Comparison of ENCODE assay signal across 8 mouse cellular contexts in genomic region chr7:143138789-143139188, GRCm38 (mm10). TPM values are rescaled to one million over a fixed set of nuclear protein-coding genes. Genes with fewer than 3 reads are reported as not detected.
DNase-seq lines count a peak whose midpoint lies in the region; ATAC-seq and TF ChIP-seq lines count a peak whose summit lies in the region.
"Had no signal": no experiment of that assay in that cellular context is flagged by ENCODE, and none has a peak within 500 bp of the region (broad histone marks: within the 10 kb centered on the region; RNA-seq: fewer than 3 reads in every experiment).

No protein-coding gene starts in this region.

- H3K36me3 ChIP-seq in spleen, adult 2 months (ENCODE audit: control insufficient read depth, insufficient read depth, low read length): no peaks in the 10 kb centered on the region
- no peaks in the 10 kb centered on the region for H3K36me3 ChIP-seq in heart, embryonic 14.5 days (ENCODE audit: control insufficient read depth, insufficient read depth, low read length)
- no peaks in the 10 kb centered on the region for H3K36me3 ChIP-seq in midbrain, postnatal 0 days (ENCODE audit: insufficient read depth, low read length)

- no peaks in the 10 kb centered on the region for H3K4me1 ChIP-seq in spleen, adult 2 months (ENCODE audit: control insufficient read depth, insufficient read depth, insufficient read length)
- no peaks in the 10 kb centered on the region for H3K4me1 ChIP-seq in cortical plate, adult 2 months (ENCODE audit: control insufficient read depth, insufficient read depth, low read length)
- H3K4me1 ChIP-seq in heart, embryonic 14.5 days (ENCODE audit: control insufficient read depth in 2 of 2, insufficient read depth in 2 of 2, low read length in 2 of 2): peaks cover 26 to 56% of the 10 kb centered on the region in 2 experiments
- H3K4me1 ChIP-seq in midbrain, postnatal 0 days (ENCODE audit: insufficient read depth, low read length): no peaks in the 10 kb centered on the region

- H3K27ac ChIP-seq in spleen, adult 2 months (ENCODE audit: insufficient read depth, low read length): no peak overlapping the region
- no peak overlapping the region for H3K27ac ChIP-seq in cortical plate, adult 2 months (ENCODE audit: insufficient read depth, low read length)
- H3K27ac ChIP-seq in heart, embryonic 14.5 days (replicated peaks in 1 of 2; ENCODE audit: control insufficient read depth in 1 of 2, insufficient read depth in 1 of 2, low read depth in 2 of 2, low read length in 2 of 2): peak overlapping the region; percentile 19 to 79; a peak in 3 of 4 replicates
- no peak overlapping the region for H3K27ac ChIP-seq in midbrain, postnatal 0 days (ENCODE audit: low read depth, low read length)

- peak; percentile 39; the same call in 1 of the 2 replicates for TF ChIP-seq CTCF in spleen, adult 2 months (IDR thresholded peaks at IDR 0.05; ENCODE audit: extremely low read depth, insufficient read depth, insufficient read length, insufficient replicate concordance)
- TF ChIP-seq CTCF in cortical plate, adult 2 months (IDR thresholded peaks at IDR 0.05; ENCODE audit: extremely low read depth, insufficient read depth, low read length): peak; percentile 69
- peak; percentile 76 for TF ChIP-seq CTCF in midbrain, postnatal 0 days (IDR thresholded peaks at IDR 0.05)

- H3K4me3 ChIP-seq in spleen, adult 2 months (ENCODE audit: extremely low read depth, insufficient read depth, insufficient read length): no peak overlapping the region
- no peak overlapping the region for H3K4me3 ChIP-seq in cortical plate, adult 2 months (ENCODE audit: insufficient read depth, low read length)
- H3K4me3 ChIP-seq in heart, embryonic 14.5 days (ENCODE audit: control insufficient read depth in 1 of 2, insufficient read depth in 1 of 2, low read depth in 1 of 2, low read length in 2 of 2): no peak overlapping the region
- H3K4me3 ChIP-seq in midbrain, postnatal 0 days (ENCODE audit: low read depth, low read length): no peak overlapping the region

- no peak overlapping the region for H3K4me2 ChIP-seq in heart, embryonic 14.5 days (ENCODE audit: low read length)
- no peak overlapping the region for H3K4me2 ChIP-seq in midbrain, postnatal 0 days (ENCODE audit: low read depth, low read length, poor library complexity, severe bottlenecking)

- TF ChIP-seq POLR2A in spleen, adult 2 months (IDR thresholded peaks at IDR 0.05; ENCODE audit: low read depth, low read length): no peak
- TF ChIP-seq POLR2A in cortical plate, adult 2 months (IDR thresholded peaks at IDR 0.05; ENCODE audit: extremely low read depth, insufficient read depth, low read length): no peak

- WGBS in spleen, adult 2 months: 47% methylated on average over 1 of the region's 1 CpGs
- 32% methylated on average over 1 of the region's 1 CpGs for WGBS in heart, embryonic 14.5 days
- WGBS in midbrain, postnatal 0 days: 24% methylated on average over 1 of the region's 1 CpGs

- H3K9ac ChIP-seq in heart, embryonic 14.5 days (ENCODE audit: low read length): peak overlapping the region; percentile 3; the same call in 1 of the 2 replicates
- no peak overlapping the region for H3K9ac ChIP-seq in midbrain, postnatal 0 days (replicated peaks; ENCODE audit: low read length, poor library complexity, severe bottlenecking)

- no peaks in the 10 kb centered on the region for H3K9me3 ChIP-seq in heart, embryonic 14.5 days (ENCODE audit: control insufficient read depth, low read length)
- H3K9me3 ChIP-seq in midbrain, postnatal 0 days (ENCODE audit: low read length): no peaks in the 10 kb centered on the region

- 0 out of 2 replicates have a peak, but pooled peaks have one; percentile 7 for ATAC-seq in heart, embryonic 14.5 days (ENCODE audit: insufficient number of reproducible peaks, insufficient read depth, low FRiP score, low read depth)
- ATAC-seq in midbrain, postnatal 0 days (ENCODE audit: low FRiP score): no peak

- H3K27me3 ChIP-seq in spleen, adult 2 months (ENCODE audit: control insufficient read depth, insufficient read depth, low read length): no peaks in the 10 kb centered on the region
- no peaks in the 10 kb centered on the region for H3K27me3 ChIP-seq in heart, embryonic 14.5 days (ENCODE audit: control insufficient read depth, insufficient read depth, low read length)
- H3K27me3 ChIP-seq in midbrain, postnatal 0 days (ENCODE audit: insufficient read depth, low read length): no peaks in the 10 kb centered on the region

- peak in 1 of 2 experiments; percentile 26 for DNase-seq in spleen, adult 2 months (ENCODE audit: low read depth in 1 of 2, low spot score in 2 of 2)
- DNase-seq in spleen, adult 12 weeks (ENCODE audit: low spot score): no peak
- peak; percentile 62 to 71 for DNase-seq in adrenal gland, adult 18-20 months (ENCODE audit: low spot score in 2 of 2)
- DNase-seq in left cerebral cortex, adult 18-20 months (ENCODE audit: low spot score in 2 of 2): peak; percentile 42 to 60
- peak; percentile 53 for DNase-seq in midbrain, postnatal 0 days (ENCODE audit: low spot score)

RNA-seq across cellular contexts. Expression of gene Kcnq1, which starts 32.6 kb away (rescaled TPM):
- polyA plus RNA-seq in spleen, adult 2 months (2012; rRNA removed): 1.1 and 1.2 TPM in 2 replicates
- total RNA-seq in adrenal gland, adult 18-20 months (2021): 1 to 10 TPM; 3.2 to 6.0 TPM
- polyA plus RNA-seq in cortical plate, adult 2 months (2012; rRNA removed): 0.62 and 0.79 TPM in 2 replicates
- polyA plus RNA-seq in heart, embryonic 14.5 days (2014; fragmentation: Nextera tagmentation; extraction: Ambion mirVana): 28.1 and 31.1 TPM in 2 replicates
- under 1 TPM; 0.30 to 0.54 TPM for total RNA-seq in left cerebral cortex, adult 18-20 months (2021)
- total RNA-seq in midbrain, postnatal 0 days (2014; rRNA removed): 0.44 and 1.4 TPM in 2 replicates
- polyA plus RNA-seq in midbrain, postnatal 0 days (2015; fragmentation: Nextera tagmentation; extraction: Ambion mirVana): 0.87 and 1.2 TPM in 2 replicates
- total RNA-seq: neutrophil, adult 5-6 weeks had no signal

RNA-seq across cellular contexts. Expression of gene Trpm5, which starts 44.3 kb away (rescaled TPM):
- 0.66 and 0.95 TPM in 2 replicates for polyA plus RNA-seq in spleen, adult 2 months (2012; rRNA removed)
- under 1 TPM; 0.30 to 0.38 TPM for total RNA-seq in adrenal gland, adult 18-20 months (2021)
- polyA plus RNA-seq in cortical plate, adult 2 months (2012; rRNA removed): not detected in 2 replicates
- 3.9 and 4.4 TPM in 2 replicates for polyA plus RNA-seq in heart, embryonic 14.5 days (2014; fragmentation: Nextera tagmentation; extraction: Ambion mirVana)
- total RNA-seq in left cerebral cortex, adult 18-20 months (2021): not detected
- total RNA-seq in midbrain, postnatal 0 days (2014; rRNA removed): 1.3 and 1.7 TPM in 2 replicates
- polyA plus RNA-seq in midbrain, postnatal 0 days (2015; fragmentation: Nextera tagmentation; extraction: Ambion mirVana): 0.94 and 1.6 TPM in 2 replicates
- total RNA-seq: neutrophil, adult 5-6 weeks had no signal

Comparison
In these comparisons a context has a peak if more than half of its experiments do, and no peak if none do; other contexts are left out.
1. H3K27ac ChIP-seq: peak in heart, embryonic 14.5 days (2 of 2); none in spleen, adult 2 months (single experiment), cortical plate, adult 2 months (single experiment) and midbrain, postnatal 0 days (single experiment).
2. RNA of gene Kcnq1, which starts 32.6 kb away (polyA plus RNA-seq): 28.1 to 31.1 TPM in heart, embryonic 14.5 days; 0.87 to 1.2 TPM in midbrain, postnatal 0 days, 1.1 to 1.2 TPM in spleen, adult 2 months and 0.62 to 0.79 TPM in cortical plate, adult 2 months; every median in the first group is over 10 times any median in the second.
3. Peak in every context shown above with its lines, with median percentiles within 50 percentile points of each other: CTCF ChIP-seq.